Mouse (Mus musculus) v-Abl transformed pro-B cells (cell line): ENCODE data around the gene Dnajc9.

Experiments
- in situ Hi-C, 2 experiments: fragments of 400-800 bp; cut with MboI; formaldehyde crosslinking; loops; one replicate each; pipeline ENCODE4 v1.15.1; 2025; ENCODE audit not compliant: unreplicated experiment in 2 of 2

Dnajc9 gene

GRCm38 (mm10) chr14:20370798-20371197, 17.9 kb downstream of the Dnajc9 start:
- in situ Hi-C loops: no loop called here

GRCm38 (mm10) chr14:20368271-20368670, 20.4 kb downstream of the Dnajc9 start:
- in situ Hi-C loops: no loop called here

- in situ Hi-C loops: no loop called here
Measured at GRCm38 (mm10) chr14:20363230-20363629, 25.5 kb downstream of the Dnajc9 start.

GRCm38 (mm10) chr14:20347991-20348541, 40.6 kb downstream of the Dnajc9 start, which contains the start of the genes Ecd and Fam149b:
Ecd (minus strand) TSS chr14:20348121.
Fam149b (plus strand) TSS chr14:20348162.
- in situ Hi-C loops: loop anchor here (5.0 to 10.0 kb wide), 2 partner anchors 49 to 317 kb away; partner anchors contain the start of gene Synpo2l (in 2 of the 2)

GRCm38 (mm10) chr14:20347441-20347990, 41.2 kb downstream of the Dnajc9 start:
- in situ Hi-C loops: loop anchor here (5.0 to 10.0 kb wide), 2 partner anchors 50 to 317 kb away; partner anchors contain the start of gene Synpo2l (in 2 of the 2)

- in situ Hi-C loops: loop anchor here (5.0 to 10.0 kb wide), 2 partner anchors 51 to 319 kb away; partner anchors contain the start of gene Synpo2l (in 2 of the 2)
Measured at GRCm38 (mm10) chr14:20345885-20346284, 42.8 kb downstream of the Dnajc9 start.

GRCm38 (mm10) chr14:20340866-20341265, 47.8 kb downstream of the Dnajc9 start:
- in situ Hi-C loops: loop anchor here (10.0 kb wide), 1 partner anchor 324 kb away; the partner anchor contains the start of gene Synpo2l (in 2 of the 2)

- in situ Hi-C loops: loop anchor here (10.0 kb wide), 1 partner anchor 325 kb away; the partner anchor contains the start of gene Synpo2l (in 2 of the 2)
Measured at GRCm38 (mm10) chr14:20340149-20340548, 48.6 kb downstream of the Dnajc9 start.

GRCm38 (mm10) chr14:20339415-20339814, 49.3 kb downstream of the Dnajc9 start:
- in situ Hi-C loops: no loop called here
